ENCODE assay signal across 9 mouse cellular contexts in the genomic region with DNA sequence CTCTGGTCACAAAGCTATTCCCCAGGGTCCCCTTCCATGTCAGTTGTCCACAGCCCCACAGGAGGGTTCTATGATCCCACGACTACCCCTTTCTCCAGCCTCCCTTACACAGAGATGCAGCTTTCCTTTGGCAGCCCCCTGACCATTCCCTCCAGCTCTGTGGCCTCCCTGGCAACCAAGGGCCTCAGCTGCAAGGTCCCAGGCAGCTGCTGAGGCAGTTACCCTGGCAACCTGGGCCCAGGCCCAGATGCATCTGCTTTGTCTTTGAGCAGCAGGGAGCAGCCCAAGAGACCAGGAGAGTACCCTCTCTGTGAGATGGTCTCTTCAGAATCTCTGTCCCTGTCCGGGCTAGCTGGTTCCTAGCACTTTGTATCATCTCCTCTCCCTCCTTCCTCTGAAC.
DNase-seq lines count a peak whose midpoint lies in the region; ATAC-seq lines count a peak whose summit lies in the region.
"Had no signal": no experiment of that assay in that cellular context is flagged by ENCODE, and none has a peak within 500 bp of the region (broad histone marks: within the 10 kb centered on the region; RNA-seq: fewer than 3 reads in every experiment).

No protein-coding gene starts in this region.

- no peaks in the 10 kb centered on the region for H3K27me3 ChIP-seq in hindbrain, embryonic 14.5 days (ENCODE audit: control insufficient read depth, insufficient read depth, low read length)
- H3K27me3 ChIP-seq in midbrain, embryonic 14.5 days (ENCODE audit: control insufficient read depth, insufficient read depth, low read length): no peaks in the 10 kb centered on the region
- H3K27me3 ChIP-seq: limb, embryonic 13.5 days had no signal

- H3K36me3 ChIP-seq in hindbrain, embryonic 14.5 days (replicated peaks; ENCODE audit: control insufficient read depth, insufficient read depth): no peaks in the 10 kb centered on the region
- no peaks in the 10 kb centered on the region for H3K36me3 ChIP-seq in midbrain, embryonic 14.5 days (ENCODE audit: control insufficient read depth, insufficient read depth, low read length)
- H3K36me3 ChIP-seq: limb, embryonic 13.5 days had no signal

- H3K27ac ChIP-seq in hindbrain, embryonic 14.5 days: peak overlapping the region; percentile 86
- H3K27ac ChIP-seq in midbrain, embryonic 14.5 days (replicated peaks; ENCODE audit: low read depth, low read length): peak overlapping the region; percentile 70
- H3K27ac ChIP-seq: limb, embryonic 13.5 days had no signal

- H3K4me2 ChIP-seq in hindbrain, embryonic 14.5 days (replicated peaks): no peak overlapping the region
- peak overlapping the region; percentile 23 for H3K4me2 ChIP-seq in midbrain, embryonic 14.5 days (ENCODE audit: low read length)
- H3K4me2 ChIP-seq: limb, embryonic 13.5 days had no signal

- H3K9ac ChIP-seq in hindbrain, embryonic 14.5 days: peak overlapping the region; percentile 18; the same call in 1 of the 2 replicates
- no peak overlapping the region; the same call in 1 of the 2 replicates for H3K9ac ChIP-seq in midbrain, embryonic 14.5 days (replicated peaks; ENCODE audit: low read length)
- H3K9ac ChIP-seq: limb, embryonic 13.5 days had no signal

- 17% methylated on average over 2 of the region's 2 CpGs for WGBS in hindbrain, embryonic 14.5 days
- 2% methylated on average over 2 of the region's 2 CpGs for WGBS in midbrain, embryonic 14.5 days

- peaks cover 73% of the 10 kb centered on the region for H3K4me1 ChIP-seq in hindbrain, embryonic 14.5 days (replicated peaks; ENCODE audit: control insufficient read depth, insufficient read depth, low read length)
- H3K4me1 ChIP-seq in midbrain, embryonic 14.5 days (ENCODE audit: control insufficient read depth, insufficient read depth, low read length): peaks cover 61% of the 10 kb centered on the region

- no peaks in the 10 kb centered on the region for H3K9me3 ChIP-seq in hindbrain, embryonic 14.5 days (ENCODE audit: control insufficient read depth, low read length)
- H3K9me3 ChIP-seq in midbrain, embryonic 14.5 days (ENCODE audit: control insufficient read depth, low read length): no peaks in the 10 kb centered on the region
- H3K9me3 ChIP-seq: limb, embryonic 13.5 days had no signal

- peak; percentile 63 for DNase-seq in MN1 (ENCODE audit: low spot score)
- DNase-seq in embryo, embryonic 10.5 days (ENCODE audit: low spot score): peak; percentile 80
- peak; percentile 78 for DNase-seq in hindbrain, embryonic 14.5 days (ENCODE audit: low spot score)
- DNase-seq in midbrain, embryonic 14.5 days: peak; percentile 87
- no peak for DNase-seq in spleen, adult 12 weeks (ENCODE audit: low spot score)
- DNase-seq in adrenal gland, adult (ENCODE audit: inconsistent age in 2 of 2, low spot score in 1 of 2): no peak
- no peak for DNase-seq in Muller cell, postnatal 12 days (ENCODE audit: inconsistent ontology term)

- ATAC-seq in hindbrain, embryonic 14.5 days (ENCODE audit: low FRiP score): peak; percentile 89
- ATAC-seq in midbrain, embryonic 14.5 days (ENCODE audit: low FRiP score, low TSS enrichment): peak; percentile 89

- no peak overlapping the region for H3K4me3 ChIP-seq in hindbrain, embryonic 14.5 days (replicated peaks; ENCODE audit: low read length)
- H3K4me3 ChIP-seq in midbrain, embryonic 14.5 days (replicated peaks; ENCODE audit: low read depth, low read length): no peak overlapping the region
- H3K4me3 ChIP-seq: limb, embryonic 13.5 days; myocyte had no signal

Comparison
In these comparisons a context has a peak if more than half of its experiments do, and no peak if none do; other contexts are left out.
1. DNase-seq: peak in MN1 (single experiment), embryo, embryonic 10.5 days (single experiment), hindbrain, embryonic 14.5 days (single experiment) and midbrain, embryonic 14.5 days (single experiment); none in spleen, adult 12 weeks (single experiment), adrenal gland, adult (0 of 2) and Muller cell, postnatal 12 days (single experiment).